Mouse (Mus musculus): ENCODE results near the gene Acot4.
"Not testable (repeated sequence)": the region's sequence is repeated elsewhere in the genome, so short reads cannot be mapped to it uniquely, and the experiment has no call there.

Acot4 gene

GRCm38 (mm10) chr12:84077371-84077990 is 39.3 kb downstream of the Acot4 start:
- DNase-seq (ENCODE audit: low read depth, low spot score) = no peak

GRCm38 (mm10) chr12:84083842-84084241 is 45.7 kb downstream of the Acot4 start:
- DNase-seq (ENCODE audit: low read depth, low spot score) = no peak

- no peak for DNase-seq (ENCODE audit: low read depth, low spot score)
Measured at GRCm38 (mm10) chr12:84084581-84084980, 46.4 kb downstream of the Acot4 start.

- not testable (repeated sequence) for DNase-seq (ENCODE audit: low read depth, low spot score)
Measured at GRCm38 (mm10) chr12:84094666-84095065, 56.5 kb downstream of the Acot4 start.

Measured in forelimb bud, embryonic 11.5 days (tissue).